In genomic region chr6:67318451-67318850, GRCm38 (mm10) we compare ENCODE assay signal across 9 mouse cellular contexts. TPM values are rescaled to one million over a fixed set of nuclear protein-coding genes. Genes with fewer than 3 reads are reported as not detected.
DNase-seq lines count a peak whose midpoint lies in the region; ATAC-seq and TF ChIP-seq lines count a peak whose summit lies in the region.
"Had no signal": no experiment of that assay in that cellular context is flagged by ENCODE, and none has a peak within 500 bp of the region (broad histone marks: within the 10 kb centered on the region; RNA-seq: fewer than 3 reads in every experiment).

No protein-coding gene starts in this region.

- H3K27ac ChIP-seq in liver, embryonic 11.5 days (ENCODE audit: low read depth, low read length), result no peak overlapping the region
- H3K27ac ChIP-seq in neural tube, embryonic 11.5 days (ENCODE audit: low read depth, low read length), result no peak overlapping the region
- H3K27ac ChIP-seq: embryonic facial prominence, embryonic 15.5 days had no signal

- TF ChIP-seq CTCF in C2C12 (IDR thresholded peaks at IDR 0.05; ENCODE audit: control insufficient read depth, insufficient read depth, insufficient read length), result peak; percentile 40

- no peaks in the 10 kb centered on the region for H3K79me3 ChIP-seq in C2C12 (ENCODE audit: low read depth)

- peak; percentile 81 for ATAC-seq in liver, embryonic 11.5 days (replicated peaks; ENCODE audit: low FRiP score)
- ATAC-seq in neural tube, embryonic 11.5 days (ENCODE audit: insufficient read depth, low FRiP score, low TSS enrichment), result peak; percentile 48; the same call in 1 of the 2 replicates

- no peak overlapping the region for H3K4me3 ChIP-seq in C2C12 (ENCODE audit: insufficient read depth, poor library complexity, severe bottlenecking)
- H3K4me3 ChIP-seq in liver, embryonic 11.5 days (ENCODE audit: low read depth, low read length), result no peak overlapping the region
- H3K4me3 ChIP-seq in neural tube, embryonic 11.5 days (ENCODE audit: low read depth, low read length), result no peak overlapping the region
- H3K4me3 ChIP-seq: embryonic facial prominence, embryonic 15.5 days had no signal

- H3K4me1 ChIP-seq in liver, embryonic 11.5 days (replicated peaks; ENCODE audit: control insufficient read depth, insufficient read depth, low read length), result no peaks in the 10 kb centered on the region
- no peaks in the 10 kb centered on the region for H3K4me1 ChIP-seq in neural tube, embryonic 11.5 days (ENCODE audit: control insufficient read depth, insufficient read depth, low read length)
- H3K4me1 ChIP-seq: embryonic facial prominence, embryonic 15.5 days had no signal

- H3ac ChIP-seq in C2C12 (ENCODE audit: control insufficient read depth, insufficient read length, low read depth), result no peak overlapping the region

- no peaks in the 10 kb centered on the region for H3K27me3 ChIP-seq in C2C12 (ENCODE audit: control insufficient read depth, insufficient read depth, insufficient read length)
- no peaks in the 10 kb centered on the region for H3K27me3 ChIP-seq in liver, embryonic 11.5 days (replicated peaks; ENCODE audit: control insufficient read depth, insufficient read depth, low read length)
- no peaks in the 10 kb centered on the region for H3K27me3 ChIP-seq in neural tube, embryonic 11.5 days (ENCODE audit: control insufficient read depth, insufficient read depth, low read length)
- H3K27me3 ChIP-seq: embryonic facial prominence, embryonic 15.5 days had no signal

- H3K79me2 ChIP-seq in C2C12 (ENCODE audit: control insufficient read depth, insufficient read depth), result no peaks in the 10 kb centered on the region

- WGBS in liver, embryonic 11.5 days, result 17% methylated on average over 10 of the region's 10 CpGs
- 36% methylated on average over 10 of the region's 10 CpGs for WGBS in neural tube, embryonic 11.5 days

- no peaks in the 10 kb centered on the region for H3K9me3 ChIP-seq in liver, embryonic 11.5 days (ENCODE audit: control insufficient read depth, low read length)
- no peaks in the 10 kb centered on the region for H3K9me3 ChIP-seq in neural tube, embryonic 11.5 days (ENCODE audit: control insufficient read depth, low read length)
- H3K9me3 ChIP-seq: embryonic facial prominence, embryonic 15.5 days had no signal

- no peak overlapping the region for H3K4me2 ChIP-seq in liver, embryonic 11.5 days
- H3K4me2 ChIP-seq in neural tube, embryonic 11.5 days (ENCODE audit: low read depth), result no peak overlapping the region
- H3K4me2 ChIP-seq: embryonic facial prominence, embryonic 15.5 days had no signal

- H3K9ac ChIP-seq in liver, embryonic 11.5 days (ENCODE audit: low read depth, low read length), result no peak overlapping the region
- no peak overlapping the region for H3K9ac ChIP-seq in neural tube, embryonic 11.5 days (ENCODE audit: low read length)
- H3K9ac ChIP-seq: embryonic facial prominence, embryonic 15.5 days had no signal

- H3K36me3 ChIP-seq in C2C12 (ENCODE audit: control insufficient read depth, insufficient read depth), result no peaks in the 10 kb centered on the region
- no peaks in the 10 kb centered on the region for H3K36me3 ChIP-seq in liver, embryonic 11.5 days (ENCODE audit: control insufficient read depth, insufficient read depth, low read length)
- H3K36me3 ChIP-seq in neural tube, embryonic 11.5 days (ENCODE audit: control insufficient read depth, insufficient read depth, low read length), result no peaks in the 10 kb centered on the region
- H3K36me3 ChIP-seq: embryonic facial prominence, embryonic 15.5 days had no signal

- DNase-seq in adrenal gland, postnatal 14 days, result peak; percentile 83
- DNase-seq in embryo, embryonic 11.5 days (ENCODE audit: low read depth, low spot score), result peak; percentile 44
- DNase-seq in gastrocnemius, postnatal 4 days (ENCODE audit: low spot score in 2 of 2), result peak; percentile 27 to 66
- peak; percentile 76 for DNase-seq in kidney, adult 9 months
- peak; percentile 54 for DNase-seq in liver, embryonic 11.5 days (ENCODE audit: low spot score)
- DNase-seq in neural tube, embryonic 11.5 days (ENCODE audit: low spot score), result peak; percentile 55
- peak; percentile 82 for DNase-seq in testis, postnatal 10 days (ENCODE audit: low spot score)

TF ChIP-seq in C2C12, 6 proteins besides CTCF, POLR2A, EP300 and RAD21:
- TF ChIP-seq MYOD1 (IDR thresholded peaks at IDR 0.05; ENCODE audit: control insufficient read depth, insufficient read length, low read depth) (no peak), MYOG (IDR thresholded peaks at IDR 0.05; ENCODE audit: control insufficient read depth, extremely low read depth, insufficient read length) (no peak), FOSL1 (IDR thresholded peaks at IDR 0.05; ENCODE audit: insufficient read depth, low read length, poor library complexity, severe bottlenecking) (no peak), CEBPB (IDR thresholded peaks at IDR 0.05; ENCODE audit: low read depth) (no peak), MAX (IDR thresholded peaks at IDR 0.05) (no peak), USF1 (IDR thresholded peaks at IDR 0.05; ENCODE audit: low read depth) (no peak)

RNA-seq across cellular contexts. Expression of gene Il12rb2, which starts 57.5 kb away (rescaled TPM):
- not detected for polyA plus RNA-seq in C2C12 (2012; fragmentation: generic; extraction: Trizol)
- total RNA-seq in adrenal gland, postnatal 14 days (2021), result 0.11 and 0.23 TPM in 2 replicates
- under 1 TPM; 0.31 to 0.52 TPM for total RNA-seq in gastrocnemius, postnatal 4 days (2021)
- 0.25 and 0.53 TPM in 2 replicates for polyA plus RNA-seq in liver, embryonic 11.5 days (2014; fragmentation: Nextera tagmentation; extraction: Ambion mirVana)
- 0.13 and 0.14 TPM in 2 replicates for polyA plus RNA-seq in neural tube, embryonic 11.5 days (2014; fragmentation: Nextera tagmentation; extraction: Ambion mirVana)
